Mouse (Mus musculus) monocyte, adult 5-6 weeks (primary cell): Measurements from ENCODE around the gene Snx27. TPM values are rescaled to one million over a fixed set of nuclear protein-coding genes. Genes with fewer than 3 reads are reported as not detected.

ENCODE experiments used
- ATAC-seq: fragments of 153-309, 156-312 bp; replicated peaks from 2 replicates; pipeline ENCODE4 v1.8.0; 2017; ENCODE audit warnings: mild to moderate bottlenecking; ENCODE audit not compliant: low TSS enrichment, insufficient number of reproducible peaks, severe bottlenecking, poor library complexity, low FRiP score
- total RNA-seq: library from RNA; stranded (forward); fragments of 200-1000, 200-491, 200-594 nt; gene quantifications from 3 replicates; pipeline ENCODE4 v1.2.3, GENCODE M21; 2017

The Snx27 gene
- 28.7 to 47.9 TPM (median 47.5 TPM) in 3 replicates for total RNA-seq

- peak; percentile 81 for ATAC-seq
These were observed at the start of gene Snx27 for GRCm38 (mm10) chr3:94582456-94582891. Gene Snx27, minus strand, starts transcription at chr3:94582716.

DNA sequence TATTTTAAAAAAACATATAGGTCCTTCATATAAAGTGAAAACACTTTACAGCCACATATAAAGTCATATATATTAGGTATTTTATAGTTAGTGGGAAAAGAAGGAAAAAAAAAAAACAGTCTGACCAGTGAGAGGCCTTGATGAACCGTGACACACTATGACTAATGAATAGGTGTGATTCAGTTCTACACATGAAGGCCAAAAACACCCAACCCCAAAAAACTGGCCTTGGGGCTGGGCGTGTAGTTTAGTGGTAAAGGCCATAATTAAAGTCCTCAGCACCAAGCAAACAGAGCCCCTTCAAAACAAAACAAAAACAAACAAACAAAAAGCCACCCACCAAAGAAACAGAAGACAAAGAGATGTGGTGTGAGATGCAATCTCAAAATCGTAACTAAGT, 47.4 kb upstream of the Snx27 start:
- ATAC-seq: no peak

DNA sequence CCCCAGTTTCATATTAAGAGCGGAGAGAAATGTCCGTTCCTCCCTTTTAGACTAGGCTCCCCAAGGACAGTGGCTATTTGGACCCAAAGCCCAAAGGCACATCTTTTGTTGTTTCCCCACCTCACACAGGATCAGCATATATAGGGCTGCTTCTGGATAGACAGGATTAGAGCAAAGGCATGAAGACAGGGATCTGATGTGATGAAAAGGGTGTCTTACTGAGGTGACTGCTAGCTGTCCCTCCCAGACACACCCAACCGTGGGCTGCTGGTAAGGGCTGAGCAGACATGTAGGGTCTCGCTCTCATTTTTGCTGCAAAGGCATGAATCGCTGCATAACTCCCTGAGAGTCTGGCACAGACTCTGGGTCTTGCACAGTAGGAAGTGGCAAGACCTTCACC, 46.2 kb upstream of the Snx27 start:
- no peak for ATAC-seq

DNA sequence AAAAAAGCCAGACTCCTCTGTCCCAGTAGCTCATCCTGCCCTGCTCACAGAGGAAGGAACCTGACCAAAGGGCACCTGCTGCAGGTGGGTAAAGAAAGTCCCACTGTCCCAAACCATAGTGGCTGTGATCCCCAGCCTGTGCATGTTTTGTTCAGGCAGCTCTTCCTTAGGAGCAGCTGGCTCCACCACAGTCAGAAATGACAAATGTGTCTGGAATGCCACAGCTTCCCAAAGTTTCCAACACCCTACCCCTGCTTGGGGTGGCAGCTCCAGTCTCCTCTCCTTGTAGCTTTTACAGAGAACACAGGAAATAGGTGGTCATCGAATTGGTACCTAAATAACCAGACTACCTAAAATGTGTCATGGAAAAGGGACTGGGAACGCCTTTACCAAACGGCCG, 41.8 kb upstream of the Snx27 start:
- ATAC-seq: no peak

GRCm38 (mm10) chr3:94622550-94622949, 40.0 kb upstream of the Snx27 start:
- ATAC-seq: no peak

DNA sequence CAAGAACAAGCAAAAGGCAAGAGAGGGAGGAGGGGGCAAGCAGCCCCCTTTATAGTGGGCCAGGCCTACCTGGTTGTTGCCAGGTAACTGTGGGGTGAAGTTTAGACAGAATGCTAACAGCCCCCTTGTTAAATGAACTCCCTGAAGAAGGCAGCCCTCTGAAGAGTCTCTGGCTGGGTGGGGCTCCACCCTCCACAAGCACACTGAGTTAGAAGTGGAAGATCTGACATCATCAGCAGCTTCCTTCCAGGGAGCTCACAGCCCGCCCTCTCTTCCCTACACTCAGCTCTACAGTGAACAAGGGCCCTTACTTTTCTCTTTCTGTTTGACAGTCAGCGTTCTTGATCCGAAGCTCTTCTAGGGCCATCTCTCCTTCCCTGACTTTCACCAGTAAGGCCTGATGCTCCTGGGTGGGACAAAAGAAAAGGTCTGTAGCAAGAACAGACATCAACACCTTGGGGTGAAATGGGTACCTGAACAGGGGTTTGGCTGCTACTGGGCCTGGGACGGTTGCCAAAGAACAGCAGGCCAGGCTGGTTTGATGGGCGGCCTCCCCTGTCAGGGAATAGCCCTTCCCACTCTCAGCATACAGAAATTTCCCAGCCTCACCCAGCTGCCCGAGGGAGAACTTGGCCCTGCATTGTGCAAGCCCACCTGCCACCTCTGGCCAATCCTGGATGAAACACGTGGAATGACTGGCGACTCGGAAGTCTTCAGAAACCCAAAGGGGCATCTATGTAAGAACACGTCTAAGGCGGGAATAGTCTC, 39.4 kb upstream of the Snx27 start:
- no peak for ATAC-seq

DNA sequence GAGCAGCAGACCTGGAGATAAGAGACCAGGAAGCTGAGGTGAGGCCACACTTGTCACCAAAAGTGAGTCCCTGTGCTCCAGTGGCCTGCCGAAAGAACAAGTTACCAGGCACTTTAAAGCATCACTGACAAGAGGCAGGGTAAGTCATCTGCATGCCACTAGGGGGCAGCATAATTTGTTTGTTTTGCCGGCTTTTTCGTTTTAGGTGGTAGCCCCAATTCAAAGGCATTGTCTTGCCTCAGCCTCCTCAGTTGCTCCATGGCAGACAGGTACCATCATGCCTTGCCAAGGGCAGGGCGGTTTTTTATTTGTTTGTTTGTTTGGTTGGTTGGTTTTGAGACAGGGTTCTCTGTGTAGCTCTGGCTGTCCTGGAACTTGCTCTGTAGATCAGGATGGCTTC, 34.2 kb upstream of the Snx27 start:
- no peak for ATAC-seq

DNA sequence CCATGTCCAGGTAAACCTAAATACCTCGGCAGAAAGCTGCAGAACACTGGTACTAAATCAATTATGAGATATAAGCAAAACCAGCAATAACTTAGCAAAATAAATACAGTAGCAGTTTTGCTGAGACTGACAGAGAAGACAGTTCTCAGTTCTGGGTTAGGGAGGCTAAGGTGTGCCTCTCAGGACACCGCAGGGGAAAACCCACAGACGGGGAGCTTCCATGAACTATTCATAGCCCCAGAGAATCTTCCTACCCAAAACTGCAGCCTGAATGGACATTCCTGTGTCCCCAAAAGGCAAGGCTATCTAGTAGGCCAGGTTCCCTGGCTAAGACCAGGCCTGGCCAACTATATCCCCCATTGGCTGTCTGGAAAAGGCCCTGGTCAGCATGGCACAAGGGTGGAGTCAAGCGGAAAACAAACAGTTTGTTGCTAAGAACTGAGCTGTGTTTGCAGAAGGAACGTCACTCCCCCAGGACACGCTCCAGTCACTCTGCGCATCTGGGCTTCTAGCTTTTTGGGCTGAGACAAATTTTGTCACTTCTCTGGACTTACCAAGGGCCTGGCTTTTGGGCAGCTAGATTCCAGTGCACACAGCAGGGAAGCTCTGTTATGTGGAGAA, 30.9 kb upstream of the Snx27 start:
- ATAC-seq: no peak

- ATAC-seq: no peak
These were observed 29.8 kb upstream of the Snx27 start for GRCm38 (mm10) chr3:94612274-94612673.

GRCm38 (mm10) chr3:94611834-94612233, 29.3 kb upstream of the Snx27 start:
- ATAC-seq: no peak

- no peak for ATAC-seq
These were observed 28.8 kb upstream of the Snx27 start for GRCm38 (mm10) chr3:94611343-94611742.

DNA sequence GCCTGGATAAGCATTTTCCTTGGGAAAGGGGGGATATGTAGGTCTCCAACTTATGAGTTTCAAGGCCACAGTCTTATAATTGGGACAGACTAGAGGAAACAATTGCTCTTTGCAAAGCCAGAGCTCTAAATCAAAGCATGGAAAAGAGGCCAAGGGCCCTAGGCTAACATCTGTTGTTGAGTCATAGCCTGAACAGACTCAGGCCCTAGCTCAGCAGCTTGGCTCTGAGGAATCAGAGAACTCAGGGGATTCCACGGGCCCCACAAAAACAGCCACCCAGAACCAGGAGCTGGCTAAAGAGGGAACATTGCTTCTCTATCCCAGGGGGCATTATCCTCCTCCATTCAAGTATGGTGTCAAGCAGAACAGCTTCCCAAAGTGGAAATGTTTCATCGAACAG, 28.1 kb upstream of the Snx27 start:
- no peak for ATAC-seq

- ATAC-seq: no peak
These were observed 27.1 kb upstream of the Snx27 start for GRCm38 (mm10) chr3:94609621-94610020.

DNA sequence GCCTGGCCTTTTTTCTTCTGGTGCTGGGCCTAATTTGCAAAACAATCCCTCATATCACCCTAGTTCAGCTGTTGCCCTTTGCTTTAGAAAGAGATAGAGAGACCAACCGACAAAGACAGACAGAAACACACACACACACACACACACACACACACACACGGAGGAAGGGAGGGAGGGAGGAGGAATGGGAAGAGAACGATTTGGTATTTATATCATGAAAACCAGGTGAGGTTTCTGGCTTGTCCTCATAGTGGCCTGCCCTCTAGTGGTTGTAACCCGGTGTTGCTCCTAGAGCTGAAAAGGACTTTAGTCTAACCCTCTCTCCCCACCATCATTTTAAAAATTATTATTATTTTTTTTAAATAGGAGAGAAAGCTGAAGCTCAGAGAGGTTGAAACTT, 19.4 kb upstream of the Snx27 start:
- ATAC-seq: peak; percentile 71; the same call in 1 of the 2 replicates

DNA sequence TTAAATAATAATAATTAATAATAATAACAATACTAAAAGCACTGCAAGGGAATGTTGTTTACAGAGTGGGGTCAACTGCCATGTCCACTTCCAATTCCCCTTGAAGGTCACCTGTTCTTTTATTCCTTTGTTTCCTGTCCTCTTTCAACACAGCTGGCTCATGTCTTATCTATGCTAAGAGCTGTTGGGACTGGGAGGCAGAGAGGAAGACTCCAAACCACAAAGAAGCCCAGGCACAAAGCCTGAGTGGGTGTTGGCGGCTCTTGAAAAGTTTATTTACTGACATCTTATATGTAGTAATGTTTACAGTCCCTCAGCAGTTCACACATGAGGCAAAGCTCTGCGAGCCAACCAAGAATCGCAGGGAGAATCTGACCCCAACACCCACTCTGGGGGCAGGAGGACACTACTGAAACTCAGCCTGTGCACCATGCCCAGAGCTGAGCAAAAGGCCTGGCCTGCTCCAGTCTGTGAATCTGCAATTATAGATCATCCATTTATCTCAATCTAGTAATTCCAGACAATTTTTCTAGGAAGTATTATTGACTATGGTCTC, 14.8 kb upstream of the Snx27 start:
- no peak for ATAC-seq

DNA sequence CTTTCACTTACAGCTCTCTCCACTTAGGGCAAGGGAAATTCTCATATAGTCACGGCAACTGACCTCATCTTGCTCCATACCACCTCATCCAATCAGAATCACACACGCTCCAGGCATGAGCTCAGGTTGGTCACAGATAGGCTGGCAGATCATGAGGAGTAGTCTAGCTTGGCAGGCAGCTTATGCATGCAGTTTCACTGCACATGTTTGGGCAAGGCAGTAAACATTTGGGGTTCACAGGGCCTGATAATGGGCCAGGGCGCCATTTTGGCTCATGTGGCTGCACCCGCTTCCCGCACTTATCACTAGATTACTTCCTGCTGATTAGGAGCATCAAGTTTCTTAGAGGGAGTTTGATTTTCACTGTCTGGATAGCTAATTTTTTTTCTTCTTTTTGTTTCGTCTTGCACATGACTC, 13.4 kb upstream of the Snx27 start:
- no peak for ATAC-seq

DNA sequence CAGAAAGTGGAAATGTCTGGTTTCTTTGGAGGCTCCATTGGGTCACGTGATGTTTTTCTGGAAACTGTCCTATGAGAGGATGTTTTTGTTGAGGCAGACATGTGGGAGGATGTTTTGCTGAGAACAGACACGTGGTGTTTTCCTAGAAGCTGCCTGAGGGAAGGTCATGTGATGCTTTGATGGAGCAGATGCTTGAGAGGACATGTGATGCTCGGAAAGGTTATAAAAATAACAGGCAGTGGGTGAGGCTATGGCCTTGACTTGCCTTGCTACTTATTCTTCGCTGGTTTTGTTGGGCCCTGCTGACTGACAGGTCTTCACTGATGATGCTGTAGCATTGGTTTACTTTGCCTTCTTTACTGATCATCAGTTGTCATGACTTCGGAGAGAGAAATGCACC, 8.6 kb upstream of the Snx27 start:
- no peak for ATAC-seq

DNA sequence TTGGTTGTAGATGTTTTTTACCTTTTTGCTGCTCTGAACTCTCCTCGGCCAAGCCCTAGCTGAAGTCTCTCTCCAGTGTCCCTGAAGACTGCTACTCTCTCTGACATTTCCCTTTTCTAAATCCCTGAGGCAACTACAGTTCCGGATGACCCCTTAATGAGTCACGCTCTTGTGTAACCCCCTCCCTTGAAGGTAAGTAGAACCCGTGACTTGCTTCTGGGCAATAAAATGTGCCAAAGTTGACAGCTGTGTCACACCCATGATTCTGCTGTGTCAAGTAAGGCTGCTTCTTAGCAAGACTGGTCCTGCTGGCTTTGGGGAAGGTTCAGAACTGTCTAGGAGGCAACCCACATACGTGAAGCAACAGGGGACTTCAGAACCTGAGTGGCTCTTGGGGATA, 5.4 kb upstream of the Snx27 start:
- peak; percentile 93 for ATAC-seq

DNA sequence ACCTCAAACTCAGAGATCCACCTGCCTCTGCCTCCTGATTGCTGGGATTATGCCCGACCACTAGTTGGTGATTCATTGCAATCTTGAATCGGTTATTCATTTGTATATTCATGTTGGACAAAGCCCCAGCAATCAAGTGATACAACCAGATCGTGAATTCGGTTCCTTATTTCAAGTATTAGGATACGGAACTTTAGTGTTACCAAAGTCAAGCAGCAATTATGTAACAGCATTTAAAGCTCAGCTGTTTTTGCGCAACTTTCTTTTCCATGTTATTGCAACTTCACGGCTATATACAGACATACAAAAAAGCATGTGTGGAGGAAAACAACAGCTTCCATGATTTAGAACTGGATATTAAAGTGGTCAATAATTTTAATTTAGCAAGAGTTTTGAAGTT, 428 bp upstream of the Snx27 start:
- peak; percentile 77 for ATAC-seq

- no peak for ATAC-seq
These were observed 592 bp downstream of the Snx27 start for GRCm38 (mm10) chr3:94581793-94582455.
